Mouse (Mus musculus) forebrain, embryonic 14.5 days (tissue): Measurements from ENCODE around the gene Stk24. TPM values are rescaled to one million over a fixed set of nuclear protein-coding genes. Genes with fewer than 3 reads are reported as not detected.

Experiments used
- ATAC-seq: fragments of 200-750 bp; cut with Nextera tagmentation; 2 replicates; pipeline ENCODE4 v1.8.0; 2017; ENCODE audit warnings: mild to moderate bottlenecking, moderate library complexity
- DNase-seq: peaks from one replicate; pipeline ENCODE4 v3.0.0-alpha.2; 2015; ENCODE audit warnings: low spot score
- H3K27ac ChIP-seq: fragments of 300-500 bp; sonication (generic); 2 replicates; pipeline ENCODE4 v1.5.1; 2014; ENCODE audit warnings: low read depth, mild to moderate bottlenecking, control low read depth, low read length, moderate library complexity
- H3K27me3 ChIP-seq: fragments of 300-500 bp; sonication (generic); replicated peaks from 2 replicates; pipeline ENCODE4 v1.6.1; 2014; ENCODE audit warnings: low read length, control low read depth, mixed read lengths; ENCODE audit not compliant: control insufficient read depth, insufficient read depth
- H3K36me3 ChIP-seq: fragments of 300-500 bp; sonication (generic); 2 replicates; pipeline ENCODE4 v1.6.1; 2014; ENCODE audit warnings: low read length, control low read depth; ENCODE audit not compliant: control insufficient read depth, insufficient read depth
- H3K4me1 ChIP-seq: fragments of 300-500 bp; sonication (generic); 2 replicates; pipeline ENCODE4 v1.6.1; 2014; ENCODE audit warnings: antibody characterized with exemption, low read length, control low read depth; ENCODE audit not compliant: control insufficient read depth, insufficient read depth
- H3K4me2 ChIP-seq: fragments of 300-500 bp; sonication (generic); 2 replicates; pipeline ENCODE4 v1.6.1; 2014; ENCODE audit warnings: mild to moderate bottlenecking, control low read depth, low read length
- H3K4me3 ChIP-seq: fragments of 300-500 bp; sonication (generic); 2 replicates; pipeline ENCODE4 v1.5.1; 2014; ENCODE audit warnings: low read depth, low read length, control low read depth
- H3K9ac ChIP-seq: fragments of 300-500 bp; sonication (generic); 2 replicates; pipeline ENCODE4 v1.6.1; 2014; ENCODE audit warnings: mild to moderate bottlenecking, low read length, control low read depth, moderate library complexity
- H3K9me3 ChIP-seq: fragments of 300-500 bp; sonication (generic); replicated peaks from 2 replicates; pipeline ENCODE4 v1.6.1; 2016; ENCODE audit warnings: low read length, control low read depth, mixed read lengths; ENCODE audit not compliant: control insufficient read depth
- WGBS: fragments of 180-500 bp; shearing (Covaris S2); extraction: QIAGEN DNeasy Blood & Tissue Kit; methylation state at CpG from one replicate; pipeline ENCODE4 v1.1.7; 2014; 5-methylcytosine and 5-hydroxymethylcytosine counted together
- polyA plus RNA-seq: library from polyadenylated mRNA; unstranded; fragments of >200 nt; fragmentation: Nextera tagmentation; extraction: Ambion mirVana; gene quantifications from 2 replicates; pipeline ENCODE4 v1.2.1, GENCODE M21; 2014

The Stk24 gene
- polyA plus RNA-seq, 1 experiment from 2014 or later, result 20.8 TPM

GRCm38 (mm10) chr14:121349291-121349690 lies 30.5 kb downstream of the Stk24 start:
- Histone ChIP-seq H3K27ac (no peak overlapping the region), H3K4me1 (peaks cover 4% of the 10 kb centered on the region; the same call in 1 of the 2 replicates)
- no peak for ATAC-seq

GRCm38 (mm10) chr14:121348256-121348655 lies 31.6 kb downstream of the Stk24 start:
- DNase-seq (peak; percentile 31), ATAC-seq (peak; percentile 34; the same call in 1 of the 2 replicates)
- 63% methylated on average over 8 of the region's 8 CpGs for WGBS
- Histone ChIP-seq H3K27ac (no peak overlapping the region), H3K36me3 (no peaks in the 10 kb centered on the region), H3K4me3 (no peak overlapping the region), H3K4me2 (no peak overlapping the region), H3K27me3 (no peaks in the 10 kb centered on the region), H3K9me3 (no peaks in the 10 kb centered on the region), H3K4me1 (peaks cover 4% of the 10 kb centered on the region; the same call in 1 of the 2 replicates), H3K9ac (no peak overlapping the region)

More at GRCm38 (mm10) chr14:121349291-121349690, 30.5 kb downstream of the Stk24 start:
- H3K4me3 ChIP-seq, result no peak overlapping the region
- no peaks in the 10 kb centered on the region for H3K9me3 ChIP-seq
- no peaks in the 10 kb centered on the region for H3K36me3 ChIP-seq
- 90% methylated on average over 5 of the region's 5 CpGs for WGBS
- H3K4me2 ChIP-seq, result no peak overlapping the region
- no peak for DNase-seq
- no peak overlapping the region for H3K9ac ChIP-seq
- no peaks in the 10 kb centered on the region for H3K27me3 ChIP-seq

- H3K4me3 ChIP-seq, result no peak overlapping the region
- peaks cover 4% of the 10 kb centered on the region; the same call in 1 of the 2 replicates for H3K4me1 ChIP-seq
- H3K27me3 ChIP-seq, result no peaks in the 10 kb centered on the region
- WGBS, result 89% methylated on average over 10 of the region's 10 CpGs
- H3K4me2 ChIP-seq, result no peak overlapping the region
- no peak overlapping the region for H3K9ac ChIP-seq
- H3K27ac ChIP-seq, result no peak overlapping the region
- H3K9me3 ChIP-seq, result no peaks in the 10 kb centered on the region
- DNase-seq (no peak), ATAC-seq (no peak)
- H3K36me3 ChIP-seq, result no peaks in the 10 kb centered on the region
These were observed 32.7 kb downstream of the Stk24 start for GRCm38 (mm10) chr14:121347134-121347533.

GRCm38 (mm10) chr14:121346654-121347053 lies 33.2 kb downstream of the Stk24 start:
- 69% methylated on average over 4 of the region's 4 CpGs for WGBS
- Histone ChIP-seq H3K4me1 (peaks cover 4% of the 10 kb centered on the region; the same call in 1 of the 2 replicates), H3K4me3 (no peak overlapping the region), H3K9ac (no peak overlapping the region), H3K27me3 (no peaks in the 10 kb centered on the region), H3K27ac (no peak overlapping the region), H3K36me3 (no peaks in the 10 kb centered on the region), H3K4me2 (no peak overlapping the region), H3K9me3 (no peaks in the 10 kb centered on the region)
- DNase-seq, result no peak
- ATAC-seq, result no peak

GRCm38 (mm10) chr14:121346053-121346452 lies 33.8 kb downstream of the Stk24 start:
- 85% methylated on average over 4 of the region's 4 CpGs for WGBS
- DNase-seq (no peak), ATAC-seq (no peak)
- Histone ChIP-seq H3K27ac (no peak overlapping the region), H3K9me3 (no peaks in the 10 kb centered on the region), H3K4me3 (no peak overlapping the region), H3K9ac (no peak overlapping the region), H3K36me3 (no peaks in the 10 kb centered on the region), H3K4me1 (peaks cover 4% of the 10 kb centered on the region; the same call in 1 of the 2 replicates), H3K27me3 (no peaks in the 10 kb centered on the region), H3K4me2 (no peak overlapping the region)

GRCm38 (mm10) chr14:121344928-121345327 lies 34.9 kb downstream of the Stk24 start:
- DNase-seq (no peak), ATAC-seq (no peak)
- Histone ChIP-seq H3K27ac (no peak overlapping the region), H3K9me3 (no peaks in the 10 kb centered on the region), H3K4me1 (peaks cover 4% of the 10 kb centered on the region; the same call in 1 of the 2 replicates), H3K36me3 (no peaks in the 10 kb centered on the region), H3K9ac (no peak overlapping the region), H3K27me3 (no peaks in the 10 kb centered on the region), H3K4me3 (no peak overlapping the region), H3K4me2 (no peak overlapping the region)
- 81% methylated on average over 5 of the region's 5 CpGs for WGBS

- DNase-seq (no peak), ATAC-seq (no peak)
- Histone ChIP-seq H3K27ac (no peak overlapping the region), H3K4me3 (no peak overlapping the region), H3K4me2 (no peak overlapping the region), H3K36me3 (no peaks in the 10 kb centered on the region), H3K4me1 (no peaks in the 10 kb centered on the region), H3K27me3 (no peaks in the 10 kb centered on the region), H3K9me3 (no peaks in the 10 kb centered on the region), H3K9ac (no peak overlapping the region)
- WGBS, result 92% methylated on average over 3 of the region's 3 CpGs
These were observed 36.9 kb downstream of the Stk24 start for GRCm38 (mm10) chr14:121342885-121343284.

- no peaks in the 10 kb centered on the region for H3K9me3 ChIP-seq
- no peak overlapping the region for H3K9ac ChIP-seq
- H3K4me2 ChIP-seq, result no peak overlapping the region
- DNase-seq, result no peak
- no peak overlapping the region for H3K4me3 ChIP-seq
- no peaks in the 10 kb centered on the region for H3K4me1 ChIP-seq
- H3K36me3 ChIP-seq, result peaks cover 10% of the 10 kb centered on the region
- WGBS, result 78% methylated on average over 8 of the region's 8 CpGs
- no peak for ATAC-seq
- H3K27me3 ChIP-seq, result no peaks in the 10 kb centered on the region
- H3K27ac ChIP-seq, result no peak overlapping the region
These were observed 39.8 kb downstream of the Stk24 start for GRCm38 (mm10) chr14:121339951-121340401.

- H3K9me3 ChIP-seq, result no peaks in the 10 kb centered on the region
- no peak overlapping the region for H3K9ac ChIP-seq
- no peak overlapping the region for H3K27ac ChIP-seq
- WGBS, result 78% methylated on average over 18 of the region's 18 CpGs
- peaks cover 10% of the 10 kb centered on the region for H3K36me3 ChIP-seq
- no peaks in the 10 kb centered on the region for H3K4me1 ChIP-seq
- H3K27me3 ChIP-seq, result no peaks in the 10 kb centered on the region
- no peak overlapping the region for H3K4me3 ChIP-seq
- ATAC-seq (peak; percentile 42; the same call in 1 of the 2 replicates), DNase-seq (no peak)
- H3K4me2 ChIP-seq, result no peak overlapping the region
These were observed 40.8 kb downstream of the Stk24 start for GRCm38 (mm10) chr14:121338819-121339573.
